Mouse (Mus musculus) B cell, adult (primary cell): ENCODE results near the gene Aagab. TPM values are rescaled to one million over a fixed set of nuclear protein-coding genes. Genes with fewer than 3 reads are reported as not detected.

Source experiments
- total RNA-seq: library from RNA; stranded (reverse); gene quantifications from 4 replicates; pipeline ENCODE4 v1.2.4, GENCODE M21; 2023; ENCODE audit not compliant: inconsistent age

Gene Aagab
- total RNA-seq, result 24.6 to 31.6 TPM (median 30.8 TPM) in 4 replicates

GRCm38 (mm10) chr9:63602043-63602939, at the start of gene Aagab, which contains the start of gene Iqch:
TSS of gene Aagab (plus strand) at chr9:63602660.
TSS of gene Iqch (minus strand) at chr9:63602493.

Other genes with a start within 250 kb of the Aagab start
- gene Map2k5, start 224.8 kb upstream of the Aagab start, total RNA-seq, result 36.7 to 40.1 TPM (median 38.2 TPM) in 4 replicates
- 12.5 to 22.9 TPM (median 18.4 TPM) in 4 replicates for gene 2300009A05Rik, start 203.4 kb upstream of the Aagab start, total RNA-seq
- 0.12 to 0.16 TPM in 2 of 4 replicates, not detected in the others for gene Iqch, start 167 bp upstream of the Aagab start, total RNA-seq
- 36.5 to 45.9 TPM (median 44.0 TPM) in 4 replicates for gene Smad3, start 155.3 kb downstream of the Aagab start, total RNA-seq